Mouse (Mus musculus) skeletal muscle tissue, adult 2 months (tissue): ENCODE measurements around the gene Gm21887.
"Not testable (repeated sequence)": the region's sequence is repeated elsewhere in the genome, so short reads cannot be mapped to it uniquely, and the experiment has no call there.

Source experiments
- DNase-seq: peaks from one replicate; pipeline ENCODE4 v3.0.0-alpha.2; 2012; ENCODE audit warnings: low read depth, low spot score

Gene Gm21887

DNA sequence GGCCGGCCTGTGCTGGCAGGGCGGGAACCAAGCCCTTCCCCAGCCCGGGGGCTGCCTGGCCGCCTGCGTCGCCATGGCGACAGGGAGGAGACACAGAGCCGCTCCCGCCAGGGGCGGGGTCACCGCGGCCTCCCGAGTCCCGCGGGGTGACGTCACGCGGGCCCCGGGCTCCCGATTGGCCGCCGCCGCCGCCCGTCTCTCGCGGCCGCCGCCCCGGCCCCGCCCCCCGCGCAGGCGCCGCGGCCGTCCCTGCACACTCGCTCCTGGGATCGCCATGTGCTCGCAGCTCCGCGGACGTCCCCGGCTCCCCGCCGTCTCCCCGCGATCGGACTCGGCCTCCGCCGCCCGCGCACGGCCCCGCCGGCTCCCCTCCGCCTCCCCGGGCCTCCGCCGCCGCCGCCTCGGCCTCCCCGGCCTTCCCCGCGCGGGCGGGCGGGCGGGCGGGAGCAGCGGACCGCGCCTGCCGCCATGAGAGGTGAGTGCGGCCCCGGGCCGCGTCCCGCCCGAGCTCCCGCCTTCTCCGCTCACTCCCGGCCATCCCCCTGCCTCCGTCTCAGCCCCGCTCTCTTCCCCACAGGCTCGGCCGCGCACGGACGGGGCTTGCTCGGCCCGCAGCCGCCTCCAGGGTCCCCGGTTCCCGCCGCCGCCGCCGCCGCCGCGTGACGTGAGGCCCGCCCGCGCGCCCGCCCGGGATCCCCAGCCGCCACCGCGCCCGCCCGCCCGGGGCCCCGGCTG is at the start of gene Gm21887:
TSS of gene Gm21887 (plus strand) at position 644 of the 735 bp plus-strand sequence.
- peak; percentile 94 for DNase-seq

DNA sequence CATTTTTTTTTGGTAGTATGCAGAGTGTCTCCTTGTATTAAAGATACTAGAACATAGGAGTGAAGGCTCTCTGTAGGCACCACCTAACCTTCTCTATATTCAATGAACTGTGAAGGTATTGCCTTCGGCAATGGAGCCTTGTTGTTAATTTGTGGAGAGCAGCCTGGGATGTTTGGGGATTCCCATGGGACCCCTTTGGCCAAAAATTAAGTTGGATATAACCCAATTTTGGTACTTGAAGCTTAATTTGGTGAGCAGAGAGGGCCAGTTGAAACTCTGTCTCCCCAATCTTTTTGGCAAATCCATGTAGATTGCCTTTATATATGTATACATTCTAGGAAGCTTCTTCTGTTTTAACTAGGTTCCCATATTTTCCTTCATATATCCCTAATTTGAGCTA is 40.1 kb upstream of the Gm21887 start:
- no peak for DNase-seq

DNA sequence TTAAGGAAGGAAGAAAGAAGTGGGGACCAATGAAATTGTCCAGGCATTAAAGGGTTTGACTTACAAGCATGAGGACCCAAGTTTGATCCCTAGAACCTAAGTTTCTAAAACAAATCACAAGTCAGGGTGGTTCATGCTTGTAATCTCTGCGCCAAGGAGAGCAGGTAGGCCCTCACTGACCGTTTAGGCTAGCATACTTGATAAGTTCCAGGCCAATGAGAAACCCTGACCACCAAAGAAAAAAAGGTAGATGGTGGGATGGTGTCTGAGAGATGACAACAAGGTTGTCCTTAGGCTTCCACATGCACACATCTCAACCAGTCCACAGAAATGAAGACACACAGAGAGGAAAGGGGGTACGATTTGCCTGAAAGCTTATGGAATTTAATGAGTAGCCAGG is 39.7 kb upstream of the Gm21887 start:
- peak; percentile 5 for DNase-seq

DNA sequence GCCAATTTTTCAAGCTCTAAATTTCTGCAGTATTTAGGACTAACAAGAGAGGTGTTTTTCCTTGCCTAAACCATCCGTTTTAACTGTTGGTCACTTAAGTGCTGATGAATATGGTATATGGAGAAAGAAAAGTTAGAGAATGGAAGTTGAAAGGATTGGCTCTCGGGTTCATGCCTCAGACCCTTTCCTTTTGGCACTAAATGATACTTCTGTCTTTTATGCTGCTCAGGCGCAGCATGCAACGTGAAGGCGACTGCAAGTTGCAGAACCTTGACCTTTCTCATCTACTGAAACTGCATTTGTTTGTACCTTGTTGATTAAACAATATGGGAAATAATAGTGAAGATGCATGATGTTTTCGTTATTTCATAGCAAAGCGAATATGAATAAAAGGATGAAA is 38.9 kb upstream of the Gm21887 start:
- not testable (repeated sequence) for DNase-seq

DNA sequence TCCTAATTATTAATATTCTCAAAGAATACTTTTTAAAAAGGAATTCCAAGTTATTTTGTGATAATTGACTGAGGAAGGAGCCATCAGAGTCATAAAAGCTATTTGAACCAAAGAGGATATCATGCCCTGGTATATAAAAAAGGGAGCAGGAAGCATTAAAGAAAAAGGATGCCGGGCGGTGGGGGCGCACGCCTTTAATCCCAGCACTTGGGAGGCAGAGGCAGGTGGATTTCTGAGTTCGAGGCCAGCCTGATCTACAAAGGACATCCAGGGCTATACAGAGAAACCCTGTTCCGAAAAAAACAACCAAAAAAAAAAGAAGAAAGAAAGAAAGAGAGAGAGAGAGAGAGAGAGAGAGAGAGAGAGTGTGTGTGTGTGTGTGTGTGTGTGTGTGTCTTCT is 37.9 kb upstream of the Gm21887 start:
- not testable (repeated sequence) for DNase-seq

DNA sequence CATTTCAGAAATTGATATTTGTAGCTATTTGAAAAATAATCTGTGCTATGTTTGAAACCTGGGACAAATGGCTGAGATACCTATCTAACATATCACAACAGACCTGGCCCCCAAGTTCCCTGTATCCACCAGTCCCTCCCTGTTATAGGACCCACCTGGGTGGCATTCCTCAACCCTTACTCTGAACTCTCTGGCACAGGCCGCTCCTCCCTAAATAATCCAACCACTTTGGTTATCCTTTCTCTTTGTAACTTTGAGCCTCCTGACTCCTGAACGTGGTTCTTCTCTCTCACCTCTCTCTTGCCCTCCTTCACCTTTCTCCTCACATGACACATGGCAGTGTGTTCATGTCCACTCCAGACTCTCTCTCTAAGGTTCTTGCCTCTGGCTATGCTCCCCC is 37.3 kb upstream of the Gm21887 start:
- not testable (repeated sequence) for DNase-seq

DNA sequence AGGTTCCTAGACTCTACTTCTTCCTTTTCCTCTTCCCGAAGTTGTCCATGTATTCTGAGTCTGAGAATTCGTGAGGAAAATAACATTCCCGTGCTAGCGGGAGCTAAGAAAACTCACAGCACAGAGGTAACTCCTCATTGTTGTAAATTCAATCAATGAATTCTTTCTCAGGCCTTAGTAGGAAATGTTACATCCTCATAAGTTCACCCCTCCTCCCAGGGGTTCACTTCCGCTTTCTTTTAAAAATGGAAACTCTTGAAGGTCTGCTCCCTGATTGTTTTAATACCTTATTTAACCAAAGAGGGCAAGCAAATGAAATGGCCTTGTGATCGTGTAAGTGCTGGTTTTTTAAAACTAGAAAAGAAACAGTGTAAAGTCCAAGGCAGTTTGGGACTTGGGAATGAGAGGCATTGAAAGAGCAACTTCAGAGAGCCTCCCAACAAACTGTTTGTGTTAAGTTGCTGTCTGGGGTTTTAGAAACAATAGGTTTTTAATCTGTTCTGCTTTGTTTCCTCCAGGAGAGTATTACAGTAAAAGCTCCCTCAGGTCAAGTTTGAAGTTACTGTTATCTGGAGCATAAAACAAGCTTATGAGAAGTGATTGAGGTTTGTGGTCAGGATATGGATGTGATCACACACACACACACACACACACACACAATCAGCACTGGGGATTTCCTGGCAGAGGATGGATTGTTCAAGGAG is 36.5 kb upstream of the Gm21887 start:
- DNase-seq: peak; percentile 44

DNA sequence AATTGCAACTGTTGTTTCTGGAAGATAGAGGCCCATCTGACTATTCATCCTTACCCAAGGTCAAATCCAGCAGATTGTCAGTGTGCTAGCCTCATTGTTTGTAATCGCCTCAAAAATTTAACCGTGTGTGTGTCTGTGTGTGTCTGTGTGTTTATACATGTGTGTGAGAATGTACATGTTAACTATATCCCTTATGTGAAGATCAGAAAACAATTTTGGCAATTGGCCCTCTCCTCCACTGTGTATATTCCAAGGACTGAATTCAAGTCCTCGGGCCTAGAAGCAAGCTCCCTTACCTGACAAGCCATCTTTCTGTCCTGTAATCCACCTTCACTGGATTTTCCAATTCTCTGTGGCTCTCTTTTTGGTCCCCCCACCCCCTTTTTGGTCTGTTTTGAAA is 35.7 kb upstream of the Gm21887 start:
- DNase-seq: peak; percentile 40

DNA sequence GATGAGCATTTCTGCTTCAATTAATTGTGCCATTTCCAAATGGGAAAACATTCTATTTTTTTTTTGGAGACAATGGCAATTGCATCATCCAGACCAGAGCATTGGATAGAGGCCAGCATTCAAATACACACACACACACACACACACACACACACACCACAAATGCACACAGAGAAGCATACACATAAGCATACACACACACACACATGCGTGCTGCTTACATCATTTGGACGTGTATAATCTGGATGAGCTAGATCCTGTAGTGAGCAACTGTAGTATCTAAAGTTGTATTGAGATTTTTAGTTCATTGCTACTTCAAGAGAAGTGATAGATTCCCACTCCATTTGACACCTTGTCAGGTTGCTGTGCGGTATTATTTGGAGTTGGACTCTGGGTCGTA is 35.0 kb upstream of the Gm21887 start:
- DNase-seq: peak; percentile 23

DNA sequence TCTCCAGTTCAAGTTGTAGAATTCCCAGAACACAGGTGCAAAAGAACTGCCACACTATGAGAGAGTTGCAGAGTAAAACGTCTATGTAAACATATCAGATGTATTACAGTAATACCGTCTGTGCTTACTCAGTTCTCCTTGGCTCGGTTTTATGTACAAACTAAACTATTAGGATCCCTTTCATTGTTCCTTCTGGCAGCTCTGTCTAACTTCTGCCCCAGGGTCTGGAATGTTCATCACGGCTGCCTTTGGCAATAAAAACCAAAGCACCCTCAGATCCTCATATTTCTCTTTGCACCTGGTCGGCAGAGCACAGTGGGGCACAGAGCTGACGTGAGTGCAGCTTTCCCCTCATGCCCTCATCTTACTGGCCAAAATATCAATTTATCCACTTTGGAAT is 34.5 kb upstream of the Gm21887 start:
- peak; percentile 42 for DNase-seq

DNA sequence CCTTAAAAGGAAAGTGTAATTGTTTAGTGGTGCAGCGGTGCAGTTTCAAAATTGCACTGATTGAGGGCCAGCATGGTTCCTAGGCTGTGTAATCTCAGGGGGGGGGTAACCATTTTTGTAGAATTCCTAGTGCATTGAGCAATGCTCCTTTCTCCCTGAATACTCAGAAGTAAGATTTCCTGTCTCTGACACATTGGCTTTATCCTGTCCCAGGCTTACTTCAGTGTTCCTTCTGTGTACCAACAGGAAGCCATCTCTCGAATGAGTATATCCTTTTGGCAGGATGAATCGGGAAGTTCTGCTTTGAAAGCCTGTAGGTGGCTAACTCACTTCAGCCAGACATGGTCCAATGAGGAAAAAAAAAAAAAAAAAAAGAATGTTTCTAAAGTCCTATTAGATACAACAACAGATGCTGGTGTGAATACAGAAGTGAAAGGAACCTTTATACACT is 33.8 kb upstream of the Gm21887 start:
- DNase-seq: peak; percentile 72

DNA sequence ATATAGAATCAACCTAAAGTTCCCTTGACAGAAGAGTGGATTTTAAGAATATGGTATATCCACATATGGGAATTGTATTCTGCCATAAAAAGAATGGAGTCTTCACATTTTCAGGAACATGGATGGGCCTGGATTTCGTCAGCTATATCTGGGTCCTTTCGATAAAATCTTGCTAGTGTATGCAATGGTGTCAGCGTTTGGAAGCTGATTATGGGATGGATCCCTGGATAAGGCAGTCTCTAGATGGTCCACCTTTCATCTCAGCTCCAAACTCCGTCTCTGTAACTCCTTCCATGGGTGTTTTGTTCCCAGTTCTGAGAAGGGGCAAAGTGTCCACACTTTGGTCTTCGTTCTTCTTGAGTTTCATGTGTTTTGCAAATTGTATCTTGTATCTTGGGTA is 33.1 kb upstream of the Gm21887 start:
- not testable (repeated sequence) for DNase-seq

DNA sequence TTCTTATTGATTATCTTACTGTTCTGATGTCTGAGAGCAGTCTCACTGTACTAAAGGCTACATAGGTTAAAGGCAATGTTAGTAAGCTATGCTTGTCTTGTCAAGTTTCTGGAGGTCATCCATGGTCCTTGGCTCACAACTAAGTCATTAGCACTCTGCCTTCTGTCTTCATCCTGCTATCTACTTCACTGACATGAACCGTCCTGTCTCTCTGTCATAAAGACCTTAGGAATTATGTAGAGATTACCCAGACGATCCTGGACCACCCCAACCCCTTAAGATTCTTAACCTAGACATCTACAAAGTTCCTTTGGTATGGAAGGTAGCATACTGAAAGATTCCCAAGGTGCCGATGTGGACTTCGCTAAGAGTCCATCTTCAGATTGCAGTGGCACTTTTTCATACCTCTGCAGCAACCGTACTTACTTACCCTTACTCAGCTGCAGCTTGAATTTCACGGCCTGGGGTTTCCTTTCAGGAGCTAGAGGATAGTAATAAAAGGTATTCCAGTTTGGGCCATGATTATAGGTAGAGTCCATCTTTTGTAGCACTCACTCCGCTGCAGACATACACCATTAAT is 31.5 kb upstream of the Gm21887 start:
- DNase-seq: peak; percentile 52

DNA sequence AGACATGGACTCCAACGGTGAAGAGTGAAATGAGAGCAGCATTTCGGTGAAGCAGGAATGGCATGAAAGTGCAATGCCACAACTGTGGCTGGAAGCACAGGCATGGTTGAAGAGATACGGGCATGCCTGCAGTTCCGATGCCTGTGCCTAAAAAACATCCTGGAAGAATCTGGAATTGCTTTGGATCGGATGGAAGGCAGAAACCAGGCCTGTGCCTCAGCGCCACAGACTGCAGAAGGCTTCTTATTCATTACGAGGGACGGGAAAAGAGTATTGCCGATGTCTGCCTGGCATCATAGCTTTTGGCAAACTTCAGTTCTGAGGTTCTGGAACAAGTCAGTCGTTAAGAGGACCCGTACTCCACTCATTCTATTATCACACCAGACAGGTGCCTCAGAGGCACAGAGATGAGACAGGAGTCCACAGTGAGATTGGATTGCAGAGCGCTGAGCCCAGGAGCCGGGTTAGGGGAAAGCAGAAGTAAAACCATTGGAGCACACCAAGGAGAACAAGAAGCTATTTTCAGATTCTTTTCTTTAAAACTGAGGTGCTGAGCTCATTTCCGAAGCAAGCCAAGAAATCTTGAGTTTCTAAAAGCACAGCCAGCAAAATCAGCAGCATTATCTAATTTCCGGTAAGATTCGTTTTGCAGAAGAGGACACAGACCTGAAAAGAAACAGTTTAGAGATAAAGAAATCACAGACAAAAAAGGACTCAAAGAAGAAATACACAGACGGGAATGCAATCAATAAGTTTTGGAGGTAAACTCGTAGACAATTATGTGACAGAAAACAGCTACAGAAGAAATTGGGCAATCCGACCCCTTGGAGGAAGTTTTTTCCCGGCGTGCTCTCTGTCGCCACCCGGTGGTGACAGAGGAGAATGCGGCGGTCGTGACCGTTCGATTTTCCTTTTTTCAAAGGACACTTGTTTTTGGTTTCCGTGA is 30.8 kb upstream of the Gm21887 start:
- DNase-seq: peak; percentile 84

DNA sequence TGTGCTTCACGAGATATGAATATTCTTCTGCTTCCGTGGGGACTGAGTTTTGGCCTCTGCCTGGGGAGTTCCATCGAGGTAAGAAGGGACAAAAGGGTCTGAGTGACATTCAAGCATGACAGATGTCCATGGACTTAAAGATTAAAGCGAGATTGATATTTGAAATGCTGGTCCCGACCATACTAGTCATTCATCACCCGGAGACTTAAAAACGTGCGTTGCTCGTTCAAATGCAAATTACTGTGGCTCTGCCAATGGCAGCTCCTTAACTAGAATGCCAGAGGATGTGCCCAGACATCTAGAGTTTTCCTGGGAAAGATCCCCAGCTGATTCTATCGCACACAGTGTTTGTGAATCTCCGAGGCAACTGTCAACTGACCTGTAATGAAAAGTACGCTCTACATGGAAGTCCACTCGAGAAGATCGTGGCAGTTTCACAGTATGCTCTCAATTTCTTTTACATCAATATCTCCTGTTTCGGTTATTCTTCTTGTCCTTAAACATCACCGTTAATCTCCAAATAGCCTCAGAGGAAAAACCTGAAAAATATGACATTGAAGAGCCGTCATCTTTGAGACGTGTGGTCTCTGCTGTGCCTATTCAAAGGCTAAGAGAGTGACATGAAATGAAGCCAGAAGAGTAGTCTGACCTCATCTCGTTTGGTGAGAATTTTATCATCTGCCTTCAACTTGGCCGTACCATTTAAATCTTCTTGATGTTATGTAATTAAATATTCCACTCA is 29.8 kb upstream of the Gm21887 start:
- peak; percentile 46 for DNase-seq

DNA sequence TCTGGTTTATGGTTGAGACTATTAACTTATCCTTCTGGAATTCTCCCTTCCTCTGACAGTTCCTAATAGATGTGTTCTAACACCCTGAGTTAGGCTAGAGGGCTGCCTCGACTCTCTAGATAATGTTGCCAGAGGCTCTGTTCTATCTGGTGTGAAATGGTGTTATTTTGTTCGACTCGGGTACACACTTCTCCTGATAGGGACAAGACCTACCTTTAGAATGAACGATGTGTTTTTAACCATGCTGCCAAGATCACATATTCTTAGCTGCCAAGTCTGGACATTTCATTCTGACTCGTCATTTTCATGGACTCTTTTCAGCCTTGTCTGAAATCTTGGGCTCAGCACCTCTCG is 29.3 kb upstream of the Gm21887 start:
- DNase-seq: peak; percentile 42

DNA sequence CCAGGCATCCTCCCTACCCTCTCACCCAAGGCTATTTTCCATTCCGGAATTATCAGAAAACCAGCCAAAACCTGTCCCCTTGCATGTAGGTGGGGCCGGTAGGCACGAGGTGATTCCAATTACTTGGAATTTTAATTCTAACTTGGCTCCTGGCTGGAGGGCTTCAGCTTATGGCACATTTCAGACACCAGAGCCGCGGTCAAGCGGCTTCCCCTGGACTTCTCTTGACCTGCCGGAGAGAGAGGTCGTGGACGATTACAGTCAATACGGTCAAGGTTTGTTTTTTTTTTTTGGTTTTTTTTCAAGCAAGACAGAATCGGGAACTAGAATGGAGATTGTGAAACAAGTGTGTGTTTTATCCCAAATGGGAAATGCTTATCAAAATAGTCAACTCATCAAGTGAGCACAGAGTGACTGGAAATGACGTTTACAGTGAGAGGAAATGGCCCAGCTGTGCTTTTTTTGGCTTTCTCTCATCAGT is 28.6 kb upstream of the Gm21887 start:
- no peak for DNase-seq

DNA sequence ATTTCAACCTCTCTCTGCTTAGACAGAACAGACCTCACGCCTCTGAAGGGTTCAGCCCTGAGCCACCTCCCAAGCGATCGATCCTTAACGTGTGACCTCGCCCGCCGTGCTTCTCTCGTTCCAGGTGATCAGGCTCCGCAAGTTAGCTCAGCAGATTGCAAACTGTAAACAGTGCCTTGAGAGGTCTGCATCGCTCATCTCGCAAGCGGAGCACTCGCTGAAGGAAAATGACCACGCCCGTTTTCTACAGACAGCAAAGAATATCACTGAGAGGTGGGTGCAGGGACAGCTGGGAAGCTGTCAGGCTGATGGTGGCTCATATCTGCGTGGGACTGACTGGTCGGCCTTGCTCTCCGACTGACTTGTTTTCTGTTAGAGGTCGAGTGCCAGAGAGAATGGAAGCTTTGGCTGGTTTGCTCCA is 27.7 kb upstream of the Gm21887 start:
- DNase-seq: peak; percentile 47

DNA sequence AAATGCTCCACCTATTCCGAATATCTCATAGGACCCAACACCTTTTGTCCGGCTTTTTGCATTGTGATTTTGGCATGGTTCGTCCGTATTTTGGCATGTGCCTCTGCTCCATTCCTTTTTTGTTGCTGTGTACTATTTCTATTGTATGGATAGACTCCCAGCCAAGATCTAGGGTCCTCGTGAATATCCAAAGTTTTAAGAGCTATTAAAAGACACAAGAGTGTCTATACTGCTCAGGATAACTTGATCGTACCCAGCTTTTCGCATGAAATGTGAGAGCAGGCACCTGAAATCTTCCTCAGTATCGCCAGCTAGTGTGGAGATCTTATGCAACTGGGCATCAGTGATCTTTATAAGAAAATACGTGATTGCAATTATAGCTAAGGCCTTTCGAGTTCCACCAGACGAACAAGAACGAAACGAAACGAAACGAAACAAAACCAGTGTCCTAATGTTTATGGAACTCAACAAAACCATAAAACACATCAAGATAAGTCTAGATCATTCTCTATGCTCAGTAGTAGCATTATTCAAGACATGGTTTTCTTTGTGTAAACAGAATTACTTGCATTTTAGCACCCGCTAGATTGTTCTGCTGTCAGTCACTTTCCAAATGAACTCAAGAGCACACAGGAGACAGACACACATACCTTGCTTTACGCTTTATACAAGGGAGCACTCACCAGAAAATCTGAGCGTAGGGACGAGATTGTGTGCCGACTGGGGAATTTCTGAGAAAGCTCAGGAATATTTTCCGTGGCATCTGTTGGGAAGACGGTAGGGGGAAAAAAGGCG is 26.7 kb upstream of the Gm21887 start:
- DNase-seq: not testable (repeated sequence)
